9 mouse cellular contexts compared by ENCODE assay signal in genomic region chr9:96989389-96989990, GRCm38 (mm10). TPM values are rescaled to one million over a fixed set of nuclear protein-coding genes. Genes with fewer than 3 reads are reported as not detected.
DNase-seq lines count a peak whose midpoint lies in the region; ATAC-seq and TF ChIP-seq lines count a peak whose summit lies in the region.
"Had no signal": no experiment of that assay in that cellular context is flagged by ENCODE, and none has a peak within 500 bp of the region (broad histone marks: within the 10 kb centered on the region; RNA-seq: fewer than 3 reads in every experiment).

No protein-coding gene starts in this region.

- 37% methylated on average over 10 of the region's 10 CpGs for WGBS in heart, embryonic 11.5 days (ENCODE audit: insufficient replicate concordance)
- WGBS in forebrain, embryonic 11.5 days = 3% methylated on average over 10 of the region's 10 CpGs
- 19% methylated on average over 10 of the region's 10 CpGs for WGBS in midbrain, postnatal 0 days

- H3K36me3 ChIP-seq in heart, embryonic 11.5 days (ENCODE audit: control insufficient read depth, insufficient read depth, low read length) = no peaks in the 10 kb centered on the region
- no peaks in the 10 kb centered on the region for H3K36me3 ChIP-seq in forebrain, embryonic 11.5 days (ENCODE audit: control insufficient read depth, insufficient read depth, low read length)
- H3K36me3 ChIP-seq in midbrain, postnatal 0 days (ENCODE audit: insufficient read depth, low read length) = no peaks in the 10 kb centered on the region
- H3K36me3 ChIP-seq: stomach, embryonic 15.5 days had no signal

- no peaks in the 10 kb centered on the region for H3K27me3 ChIP-seq in heart, embryonic 11.5 days (ENCODE audit: control insufficient read depth, insufficient read depth, low read length)
- no peaks in the 10 kb centered on the region for H3K27me3 ChIP-seq in forebrain, embryonic 11.5 days (ENCODE audit: control insufficient read depth, insufficient read depth, low read length)
- no peaks in the 10 kb centered on the region for H3K27me3 ChIP-seq in midbrain, postnatal 0 days (ENCODE audit: insufficient read depth, low read length)
- H3K27me3 ChIP-seq: stomach, embryonic 15.5 days had no signal

- intact Hi-C loops in heart, postnatal 25 days (cut with DNase I) = no loop called here

- H3K4me3 ChIP-seq in heart, embryonic 11.5 days (ENCODE audit: low read depth, low read length) = no peak overlapping the region
- H3K4me3 ChIP-seq in forebrain, embryonic 11.5 days (ENCODE audit: low read depth, low read length) = no peak overlapping the region
- no peak overlapping the region for H3K4me3 ChIP-seq in midbrain, postnatal 0 days (ENCODE audit: low read depth, low read length)
- H3K4me3 ChIP-seq: stomach, embryonic 15.5 days had no signal

- H3K9ac ChIP-seq in heart, embryonic 11.5 days (ENCODE audit: low read depth, low read length) = no peak overlapping the region
- no peak overlapping the region for H3K9ac ChIP-seq in forebrain, embryonic 11.5 days (ENCODE audit: low read length)
- H3K9ac ChIP-seq in midbrain, postnatal 0 days (replicated peaks; ENCODE audit: low read length, poor library complexity, severe bottlenecking) = no peak overlapping the region
- H3K9ac ChIP-seq: stomach, embryonic 15.5 days had no signal

- no peak overlapping the region for H3K27ac ChIP-seq in heart, embryonic 11.5 days (ENCODE audit: low read depth, low read length)
- H3K27ac ChIP-seq in forebrain, embryonic 11.5 days (ENCODE audit: low read depth, low read length) = peak overlapping the region; percentile 73; the same call in 1 of the 2 replicates
- no peak overlapping the region for H3K27ac ChIP-seq in midbrain, postnatal 0 days (ENCODE audit: low read depth, low read length)
- H3K27ac ChIP-seq: stomach, embryonic 15.5 days had no signal

- no peak for ATAC-seq in heart, embryonic 11.5 days (replicated peaks; ENCODE audit: insufficient number of reproducible peaks, low FRiP score, low TSS enrichment)
- ATAC-seq in forebrain, embryonic 11.5 days (replicated peaks; ENCODE audit: low FRiP score) = peak; percentile 81
- no peak for ATAC-seq in midbrain, postnatal 0 days (ENCODE audit: low FRiP score)
- no peak for ATAC-seq in granulocyte monocyte progenitor cell, adult 5-6 weeks (replicated peaks; ENCODE audit: poor library complexity, severe bottlenecking)
- ATAC-seq in megakaryocyte progenitor cell, adult 5-6 weeks (replicated peaks; ENCODE audit: poor library complexity) = no peak

- H3K4me2 ChIP-seq in heart, embryonic 11.5 days = no peak overlapping the region
- H3K4me2 ChIP-seq in forebrain, embryonic 11.5 days (ENCODE audit: low read depth, low read length, severe bottlenecking) = no peak overlapping the region
- H3K4me2 ChIP-seq in midbrain, postnatal 0 days (ENCODE audit: low read depth, low read length, poor library complexity, severe bottlenecking) = no peak overlapping the region
- H3K4me2 ChIP-seq: stomach, embryonic 15.5 days had no signal

- H3K9me3 ChIP-seq in heart, embryonic 11.5 days (replicated peaks; ENCODE audit: control insufficient read depth, low read length) = no peaks in the 10 kb centered on the region
- H3K9me3 ChIP-seq in forebrain, embryonic 11.5 days (ENCODE audit: control insufficient read depth, low read length) = no peaks in the 10 kb centered on the region
- no peaks in the 10 kb centered on the region for H3K9me3 ChIP-seq in midbrain, postnatal 0 days (ENCODE audit: low read length)
- H3K9me3 ChIP-seq: stomach, embryonic 15.5 days had no signal

- no peak for TF ChIP-seq CTCF in midbrain, postnatal 0 days (IDR thresholded peaks at IDR 0.05)

- H3K4me1 ChIP-seq in heart, embryonic 11.5 days (ENCODE audit: control insufficient read depth, insufficient read depth, low read length) = peaks cover 69% of the 10 kb centered on the region
- H3K4me1 ChIP-seq in forebrain, embryonic 11.5 days (replicated peaks; ENCODE audit: control insufficient read depth, insufficient read depth, low read length) = peaks cover 24% of the 10 kb centered on the region
- H3K4me1 ChIP-seq in midbrain, postnatal 0 days (ENCODE audit: insufficient read depth, low read length) = peaks cover 5% of the 10 kb centered on the region; the same call in 1 of the 2 replicates

- peak; percentile 95 for DNase-seq in heart, adult 11 months
- peak; percentile 76 for DNase-seq in forebrain, embryonic 11.5 days (ENCODE audit: low spot score)
- peak; percentile 18 for DNase-seq in heart, postnatal 25 days (ENCODE audit: low spot score)
- peak; percentile 31 for DNase-seq in midbrain, postnatal 0 days (ENCODE audit: low spot score)
- no peak for DNase-seq in left cerebral cortex, adult 11 months (ENCODE audit: low spot score)

RNA-seq across cellular contexts. Expression of gene Spsb4, which starts 29.2 kb away (rescaled TPM):
- polyA plus RNA-seq in heart, embryonic 11.5 days (2014; fragmentation: Nextera tagmentation; extraction: Ambion mirVana) = 42.0 and 48.3 TPM in 2 replicates
- 81.8 and 84.6 TPM in 2 replicates for polyA plus RNA-seq in forebrain, embryonic 11.5 days (2014; fragmentation: Nextera tagmentation; extraction: Ambion mirVana)
- total RNA-seq in heart, postnatal 25 days (2021) = 10 to 100 TPM in 1 of 2 experiments, 1 to 10 TPM in 1; 5.6 to 10.5 TPM
- total RNA-seq in midbrain, postnatal 0 days (2014; rRNA removed) = 37.7 and 38.9 TPM in 2 replicates
- polyA plus RNA-seq in midbrain, postnatal 0 days (2015; fragmentation: Nextera tagmentation; extraction: Ambion mirVana) = 21.2 and 24.1 TPM in 2 replicates
- total RNA-seq in granulocyte monocyte progenitor cell, adult 5-6 weeks (2014; fragmentation: Nextera tagmentation) = 3.1 and 3.9 TPM in 2 replicates
- total RNA-seq in granulocyte monocyte progenitor cell, adult 5-6 weeks (2017) = 5.5 and 6.1 TPM in 2 replicates
- total RNA-seq in megakaryocyte progenitor cell, adult 5-6 weeks (2015) = 2.7 and 4.2 TPM in 2 replicates
- total RNA-seq in megakaryocyte progenitor cell, adult 5-6 weeks (2017) = 2.0 and 2.5 TPM in 2 replicates
